ENCODE assay signal across 25 mouse cellular contexts in the genomic region with DNA sequence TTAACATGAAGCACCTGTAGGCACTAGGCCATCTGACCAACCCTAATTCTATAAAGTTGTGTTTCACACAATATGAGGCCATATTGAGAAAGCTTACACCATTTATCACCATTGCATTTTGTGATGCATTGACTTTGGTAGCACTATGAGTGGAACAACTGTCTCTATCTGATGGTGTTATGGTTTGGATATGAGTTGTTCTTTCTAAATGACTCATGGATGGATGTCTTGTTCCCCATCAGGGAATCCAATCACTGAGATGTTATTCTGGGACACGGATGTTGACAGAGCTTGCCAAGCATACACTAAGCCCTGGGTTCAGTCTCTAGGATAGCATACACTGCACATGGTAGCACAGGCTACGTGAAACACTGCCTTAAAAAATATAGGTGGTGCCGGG. TPM values are rescaled to one million over a fixed set of nuclear protein-coding genes. Genes with fewer than 3 reads are reported as not detected.
"Had no signal": no experiment of that assay in that cellular context is flagged by ENCODE, and none has a peak within 500 bp of the region (broad histone marks: within the 10 kb centered on the region; RNA-seq: fewer than 3 reads in every experiment).

No protein-coding gene starts in this region.

- H3K4me3 ChIP-seq: embryonic facial prominence, embryonic 10.5 days; embryonic facial prominence, embryonic 12.5 days; embryonic facial prominence, embryonic 13.5 days; embryonic facial prominence, embryonic 15.5 days; erythroblast, embryonic 14.5 days; forebrain, embryonic 10.5 days; forebrain, embryonic 12.5 days; forebrain, embryonic 13.5 days; forebrain, embryonic 15.5 days; gastrocnemius, adult 2 months; heart, adult 2 months had no signal

- H3K27ac ChIP-seq: embryonic facial prominence, embryonic 10.5 days; embryonic facial prominence, embryonic 12.5 days; embryonic facial prominence, embryonic 13.5 days; embryonic facial prominence, embryonic 15.5 days; forebrain, embryonic 10.5 days; forebrain, embryonic 12.5 days; forebrain, embryonic 13.5 days; forebrain, embryonic 15.5 days; gastrocnemius, adult 2 months; heart, adult 2 months had no signal

- H3K9me3 ChIP-seq: embryonic facial prominence, embryonic 10.5 days; embryonic facial prominence, embryonic 12.5 days; embryonic facial prominence, embryonic 13.5 days; embryonic facial prominence, embryonic 15.5 days; forebrain, embryonic 10.5 days; forebrain, embryonic 12.5 days; forebrain, embryonic 13.5 days; forebrain, embryonic 15.5 days had no signal

- DNase-seq: cerebellum, adult 9-10 months; cerebellum, adult 9-11 months; cerebellum, postnatal 10 days; cerebellum, postnatal 14 days; cerebellum, postnatal 25 days; cerebellum, postnatal 36 days; embryo, embryonic 11 days; forebrain, postnatal 0 days; gastrocnemius, adult 2 months; gastrocnemius, postnatal 10 days; gastrocnemius, postnatal 14 days; gastrocnemius, postnatal 25 days; gastrocnemius, postnatal 36 days; heart, adult 18-20 months; heart, adult 2 months had no signal

- H3K4me2 ChIP-seq: embryonic facial prominence, embryonic 12.5 days; embryonic facial prominence, embryonic 13.5 days; embryonic facial prominence, embryonic 15.5 days; forebrain, embryonic 12.5 days; forebrain, embryonic 13.5 days; forebrain, embryonic 15.5 days had no signal

- H3K9ac ChIP-seq: embryonic facial prominence, embryonic 12.5 days; embryonic facial prominence, embryonic 13.5 days; embryonic facial prominence, embryonic 15.5 days; forebrain, embryonic 12.5 days; forebrain, embryonic 13.5 days; forebrain, embryonic 15.5 days; forebrain, postnatal 0 days had no signal

- H3K27me3 ChIP-seq: embryonic facial prominence, embryonic 12.5 days; embryonic facial prominence, embryonic 13.5 days; embryonic facial prominence, embryonic 15.5 days; forebrain, embryonic 12.5 days; forebrain, embryonic 13.5 days; forebrain, embryonic 15.5 days had no signal

- H3K4me1 ChIP-seq: embryonic facial prominence, embryonic 10.5 days; embryonic facial prominence, embryonic 12.5 days; embryonic facial prominence, embryonic 13.5 days; embryonic facial prominence, embryonic 15.5 days; forebrain, embryonic 13.5 days; forebrain, embryonic 15.5 days had no signal

- H3K36me3 ChIP-seq: embryonic facial prominence, embryonic 10.5 days; embryonic facial prominence, embryonic 12.5 days; embryonic facial prominence, embryonic 13.5 days; embryonic facial prominence, embryonic 15.5 days; forebrain, embryonic 10.5 days; forebrain, embryonic 12.5 days; forebrain, embryonic 15.5 days had no signal

RNA-seq across cellular contexts. Expression of gene Cspg5, which starts 28.7 kb away (rescaled TPM):
- total RNA-seq: granulocyte monocyte progenitor cell, adult 5-6 weeks had no signal
